Mouse (Mus musculus) ES-Bruce4 (cell line): ENCODE data around the gene Ddx25.

Experiments used
- CTCF ChIP-seq: IDR thresholded peaks from one replicate; pipeline ENCODE4 v1.8.1; 2011; ENCODE audit warnings: low read depth, low read length
- EP300 ChIP-seq: IDR thresholded peaks from 2 replicates; pipeline ENCODE4 v1.6.1; 2011; ENCODE audit warnings: low read depth, low read length; ENCODE audit not compliant: insufficient read depth
- POLR2A ChIP-seq: IDR thresholded peaks from one replicate; pipeline ENCODE4 v1.8.1; 2011; ENCODE audit warnings: low read length; ENCODE audit not compliant: insufficient read depth

- TF ChIP-seq CTCF (no peak), POLR2A (no peak), EP300 (no peak)
These were observed 25.1 kb downstream of the Ddx25 start for GRCm38 (mm10) chr9:35533266-35533665.
